Mouse (Mus musculus): ENCODE data around the gene Os9.

DNA sequence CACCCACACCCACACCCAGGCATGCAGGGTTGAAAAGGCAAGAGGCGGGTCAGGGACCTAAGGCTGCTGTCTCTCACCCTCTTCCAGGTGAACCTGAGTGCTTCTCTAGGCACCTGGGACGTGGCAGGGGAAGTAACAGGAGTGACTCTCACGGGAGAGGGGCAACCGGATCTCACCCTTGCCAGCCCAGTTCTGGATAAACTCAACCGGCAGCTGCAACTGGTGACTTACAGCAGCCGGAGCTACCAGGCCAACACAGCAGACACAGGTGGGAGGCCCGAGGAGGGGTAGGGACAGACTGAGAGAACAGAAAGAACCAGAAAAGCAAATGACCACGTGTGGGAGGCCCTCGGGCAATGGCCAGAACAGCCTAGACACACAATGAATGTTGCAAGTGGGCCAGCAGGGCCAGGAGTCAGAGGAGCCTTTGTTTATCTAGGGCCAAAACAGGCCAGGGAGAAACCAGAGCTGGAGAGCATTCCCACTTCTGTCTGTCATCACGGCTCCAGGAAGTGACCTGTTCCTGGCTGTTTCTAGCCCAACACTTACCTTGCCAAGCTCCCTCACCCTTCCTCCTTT is 46.8 kb upstream of the Os9 start:
- no peak for TF ChIP-seq GATA1 (IDR thresholded peaks at IDR 0.05; ENCODE audit: borderline replicate concordance, low read length)
- no peak for TF ChIP-seq POLR2AphosphoS5 (IDR thresholded peaks at IDR 0.05; ENCODE audit: insufficient replicate concordance, low read depth, low read length)
- TF ChIP-seq CTCF (IDR thresholded peaks at IDR 0.05; ENCODE audit: low read depth, low read length) = no peak
- no peak for TF ChIP-seq TAL1 (conservative IDR thresholded peaks at IDR 0.05; ENCODE audit: low read depth, low read length)
